Mouse (Mus musculus): ENCODE measurements around the gene Armt1.
"Not testable (repeated sequence)": the region's sequence is repeated elsewhere in the genome, so short reads cannot be mapped to it uniquely, and the experiment has no call there.

The Armt1 gene

GRCm38 (mm10) chr10:4432123-4432931, at the start of gene Armt1, which contains the start of gene Rmnd1:
Armt1 (plus strand) TSS chr10:4432467.
Rmnd1 (minus strand) TSS chr10:4432388.
- peak; percentile 92 for DNase-seq

GRCm38 (mm10) chr10:4384244-4384643, 48.0 kb upstream of the Armt1 start:
- peak; percentile 64 for DNase-seq

- peak; percentile 94 for DNase-seq
These were observed 45.4 kb upstream of the Armt1 start for GRCm38 (mm10) chr10:4386609-4387591.

- peak; percentile 73 for DNase-seq
These were observed 44.4 kb upstream of the Armt1 start, which contains the start of gene Zbtb2 for GRCm38 (mm10) chr10:4387701-4388383. Zbtb2 (minus strand) TSS chr10:4388108.

- DNase-seq = peak; percentile 61
These were observed 43.9 kb upstream of the Armt1 start for GRCm38 (mm10) chr10:4388384-4388745.

- DNase-seq = peak; percentile 51
These were observed 43.2 kb upstream of the Armt1 start for GRCm38 (mm10) chr10:4389036-4389435.

- DNase-seq = no peak
These were observed 42.7 kb upstream of the Armt1 start for GRCm38 (mm10) chr10:4389461-4390112.

GRCm38 (mm10) chr10:4390550-4390949, 41.7 kb upstream of the Armt1 start:
- no peak for DNase-seq

- no peak for DNase-seq
These were observed 41.2 kb upstream of the Armt1 start for GRCm38 (mm10) chr10:4391076-4391475.

GRCm38 (mm10) chr10:4391851-4392250, 40.4 kb upstream of the Armt1 start:
- no peak for DNase-seq

GRCm38 (mm10) chr10:4395321-4395720, 36.9 kb upstream of the Armt1 start:
- no peak for DNase-seq

- no peak for DNase-seq
These were observed 34.2 kb upstream of the Armt1 start for GRCm38 (mm10) chr10:4398058-4398457.

GRCm38 (mm10) chr10:4404895-4405491, 27.3 kb upstream of the Armt1 start:
- peak; percentile 71 for DNase-seq

- no peak for DNase-seq
These were observed 26.8 kb upstream of the Armt1 start for GRCm38 (mm10) chr10:4405511-4405910.

GRCm38 (mm10) chr10:4407191-4407590, 25.1 kb upstream of the Armt1 start:
- DNase-seq = no peak

GRCm38 (mm10) chr10:4425245-4425644, 7.0 kb upstream of the Armt1 start:
- no peak for DNase-seq

GRCm38 (mm10) chr10:4430399-4430798, 1.9 kb upstream of the Armt1 start:
- no peak for DNase-seq

- DNase-seq = peak; percentile 80
These were observed 1.4 kb upstream of the Armt1 start for GRCm38 (mm10) chr10:4430826-4431225.

- DNase-seq = no peak
These were observed 533 bp upstream of the Armt1 start for GRCm38 (mm10) chr10:4431746-4432122.

- peak; percentile 59 for DNase-seq
These were observed 909 bp downstream of the Armt1 start for GRCm38 (mm10) chr10:4432996-4433755.

GRCm38 (mm10) chr10:4433871-4434270, 1.6 kb downstream of the Armt1 start:
- not testable (repeated sequence) for DNase-seq
